Mouse (Mus musculus): Measurements from ENCODE around the gene Mlx.

The Mlx gene

DNA sequence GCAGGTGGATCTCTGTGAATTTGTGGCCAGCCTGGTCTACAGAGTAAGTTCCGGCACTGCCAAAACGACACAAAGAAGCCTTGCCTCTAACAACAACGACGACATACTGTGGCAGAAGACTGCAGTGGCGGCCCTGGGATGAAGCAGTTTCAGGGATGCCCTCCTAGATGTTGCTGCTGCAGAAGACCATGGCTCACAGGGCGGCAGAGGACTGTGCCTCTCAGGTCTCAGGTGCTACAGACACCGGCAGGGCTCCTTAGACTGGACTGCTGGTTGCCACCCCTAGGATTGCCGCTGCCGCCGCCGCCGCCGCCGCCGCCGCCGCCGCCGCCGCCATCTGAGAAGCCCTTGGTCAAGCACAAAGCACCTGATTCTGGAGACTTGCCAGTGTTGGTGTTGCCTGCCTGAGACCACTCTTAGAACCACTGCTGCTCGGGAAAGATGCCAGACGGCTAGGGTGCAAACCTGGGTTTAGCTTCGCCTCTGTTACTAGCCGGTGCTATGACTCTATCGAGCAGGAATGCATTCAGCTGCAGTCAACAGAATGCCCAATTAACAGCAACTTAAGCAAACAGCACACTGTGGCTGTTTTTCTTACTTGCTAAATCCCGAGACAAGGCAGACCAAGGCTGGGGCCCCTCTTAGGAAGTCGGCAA, 53.2 kb downstream of the Mlx start:
- peak; percentile 45 for DNase-seq

DNA sequence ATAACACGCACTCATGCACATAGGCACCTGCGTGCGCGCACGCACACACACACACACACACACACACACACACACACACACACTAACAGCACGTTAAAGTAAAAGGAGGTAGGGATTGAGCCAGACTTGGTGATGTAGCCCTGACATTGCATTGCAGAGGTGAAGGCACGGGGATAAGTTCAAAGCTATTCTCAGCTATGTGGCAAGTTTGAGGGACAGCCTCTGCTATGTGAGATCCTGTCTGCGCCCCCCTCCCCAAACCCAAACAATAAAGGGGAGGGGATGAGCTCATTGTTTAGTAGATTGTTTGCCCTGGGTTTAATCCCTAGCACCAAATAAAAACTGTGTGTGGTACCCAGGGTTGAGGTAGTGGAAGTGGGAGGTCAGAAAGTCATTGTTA, 54.0 kb downstream of the Mlx start:
- no peak for DNase-seq
